Mouse (Mus musculus) forebrain, postnatal 0 days (tissue): ENCODE data around the gene Csnk1d. TPM values are rescaled to one million over a fixed set of nuclear protein-coding genes. Genes with fewer than 3 reads are reported as not detected.

Source experiments
- ATAC-seq: fragments of 200-750 bp; cut with Nextera tagmentation; 2 replicates; pipeline ENCODE4 v1.8.0; 2017; ENCODE audit warnings: mild to moderate bottlenecking, moderate library complexity
- DNase-seq: peaks from one replicate; pipeline ENCODE4 v3.0.0-alpha.2; 2015
- H3K27ac ChIP-seq: fragments of 300-500 bp; sonication (generic); 2 replicates; pipeline ENCODE4 v1.5.1; 2014; ENCODE audit warnings: low read depth, mild to moderate bottlenecking, antibody characterized with exemption, low read length, moderate library complexity, mixed read lengths
- H3K27me3 ChIP-seq: fragments of 300-500 bp; sonication (generic); 2 replicates; pipeline ENCODE4 v1.6.1; 2014; ENCODE audit warnings: mild to moderate bottlenecking, low read length, mixed read lengths; ENCODE audit not compliant: insufficient read depth
- H3K36me3 ChIP-seq: fragments of 300-500 bp; sonication (generic); 2 replicates; pipeline ENCODE4 v1.6.1; 2014; ENCODE audit warnings: mild to moderate bottlenecking, moderate library complexity; ENCODE audit not compliant: insufficient read depth
- H3K4me1 ChIP-seq: fragments of 300-500 bp; sonication (generic); 2 replicates; pipeline ENCODE4 v1.6.1; 2014; ENCODE audit warnings: antibody characterized with exemption; ENCODE audit not compliant: insufficient read depth
- H3K4me2 ChIP-seq: fragments of 300-500 bp; sonication (generic); 2 replicates; pipeline ENCODE4 v1.6.1; 2014; ENCODE audit warnings: low read depth, mild to moderate bottlenecking, moderate library complexity
- H3K4me3 ChIP-seq: fragments of 300-500 bp; sonication (generic); 2 replicates; pipeline ENCODE4 v1.5.1; 2014; ENCODE audit warnings: low read depth, low read length, mixed read lengths
- H3K9ac ChIP-seq: fragments of 300-500 bp; sonication (generic); 2 replicates; pipeline ENCODE4 v1.6.1; 2014; ENCODE audit warnings: mild to moderate bottlenecking
- H3K9me3 ChIP-seq: fragments of 300-500 bp; sonication (generic); 2 replicates; pipeline ENCODE4 v1.6.1; 2016; ENCODE audit warnings: low read length
- CTCF ChIP-seq: sonication (generic); IDR thresholded peaks from 2 replicates; pipeline ENCODE4 v1.5.1; 2016; ENCODE audit warnings: antibody characterized with exemption, control low read depth, low read depth
- WGBS: fragments of 180-500 bp; shearing (Covaris S2); extraction: QIAGEN DNeasy Blood & Tissue Kit; methylation state at CpG from one replicate; pipeline ENCODE4 v1.1.7; 2014; 5-methylcytosine and 5-hydroxymethylcytosine counted together
- polyA plus RNA-seq: library from polyadenylated mRNA; unstranded; fragments of >200 nt; fragmentation: Nextera tagmentation; extraction: Ambion mirVana; gene quantifications from 2 replicates; pipeline ENCODE4 v1.2.1, GENCODE M21; 2015
- total RNA-seq: library from RNA; depleted of rRNA; stranded (reverse); fragments of >200 nt; gene quantifications from 2 replicates; pipeline ENCODE4 v1.2.3, GENCODE M21; 2014; rRNA removed

Gene Csnk1d
- total and polyA plus RNA-seq, 2 experiments from 2014 or later: 107 to 108 TPM

DNA sequence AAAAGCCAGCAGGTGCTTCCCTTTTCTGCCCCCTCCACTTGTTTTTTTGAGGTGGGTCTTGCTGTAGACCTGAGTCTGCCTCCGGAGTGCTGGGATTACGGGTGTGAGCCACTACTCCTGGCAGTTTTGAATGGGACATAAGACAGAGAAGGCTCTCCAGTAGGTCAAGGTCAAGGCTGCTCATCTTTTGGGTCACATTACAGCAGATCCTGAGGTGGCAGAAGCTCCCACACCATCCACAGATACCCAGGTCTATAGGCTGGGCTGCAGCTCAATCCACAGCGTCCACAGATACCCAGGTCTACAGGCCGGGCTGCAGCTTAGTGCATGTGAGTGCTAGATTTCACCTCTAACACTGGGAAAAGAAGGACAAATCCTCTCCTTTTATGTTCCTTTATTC is 77.3 kb downstream of the Csnk1d start:
- 95% methylated on average over 4 of the region's 4 CpGs for WGBS
- H3K4me2 ChIP-seq: no peak overlapping the region
- ATAC-seq (no peak), DNase-seq (no peak)
- TF ChIP-seq CTCF: no peak
- H3K27ac ChIP-seq: no peak overlapping the region
- no peak overlapping the region for H3K9ac ChIP-seq
- H3K9me3 ChIP-seq: no peaks in the 10 kb centered on the region
- peaks cover 13% of the 10 kb centered on the region for H3K36me3 ChIP-seq
- no peak overlapping the region for H3K4me3 ChIP-seq
- H3K27me3 ChIP-seq: no peaks in the 10 kb centered on the region
- H3K4me1 ChIP-seq: no peaks in the 10 kb centered on the region

Other genes starting within 250 kb of the Csnk1d start
- gene Hmga1b, start 228.5 kb downstream of the Csnk1d start, total RNA-seq: 0.95 and 1.8 TPM in 2 replicates
- gene Hmga1b, start 228.5 kb downstream of the Csnk1d start, polyA plus RNA-seq: 1.6 and 1.7 TPM in 2 replicates
- 61.9 and 82.8 TPM in 2 replicates for gene Rfng, start 207.1 kb downstream of the Csnk1d start, total RNA-seq
- gene Rfng, start 207.1 kb downstream of the Csnk1d start, polyA plus RNA-seq: 114 and 125 TPM in 2 replicates
- 228 and 240 TPM in 2 replicates for gene Gps1, start 207.1 kb downstream of the Csnk1d start, total RNA-seq
- gene Gps1, start 207.1 kb downstream of the Csnk1d start, polyA plus RNA-seq: 240 and 244 TPM in 2 replicates
- gene Dus1l, start 194.9 kb downstream of the Csnk1d start, total RNA-seq: 43.0 and 52.0 TPM in 2 replicates
- 36.1 and 38.6 TPM in 2 replicates for gene Dus1l, start 194.9 kb downstream of the Csnk1d start, polyA plus RNA-seq
- gene Fasn, start 166.8 kb downstream of the Csnk1d start, total RNA-seq: 328 and 364 TPM in 2 replicates
- gene Fasn, start 166.8 kb downstream of the Csnk1d start, polyA plus RNA-seq: 72.5 and 75.6 TPM in 2 replicates
- gene Ccdc57, start 58.5 kb downstream of the Csnk1d start, total RNA-seq: 8.8 and 11.6 TPM in 2 replicates
- gene Ccdc57, start 58.5 kb downstream of the Csnk1d start, polyA plus RNA-seq: 4.9 and 6.9 TPM in 2 replicates
- gene Slc16a3, start 42.9 kb downstream of the Csnk1d start, total RNA-seq: 7.2 and 9.0 TPM in 2 replicates
- gene Slc16a3, start 42.9 kb downstream of the Csnk1d start, polyA plus RNA-seq: 2.6 and 3.6 TPM in 2 replicates
- not detected in 2 replicates for gene Cd7, start 48.1 kb upstream of the Csnk1d start, total RNA-seq
- not detected in 2 replicates for gene Cd7, start 48.1 kb upstream of the Csnk1d start, polyA plus RNA-seq
- not detected in 2 replicates for gene Sectm1b, start 72.2 kb upstream of the Csnk1d start, total RNA-seq
- gene Sectm1b, start 72.2 kb upstream of the Csnk1d start, polyA plus RNA-seq: not detected in 2 replicates
- gene Sectm1a, start 89.9 kb upstream of the Csnk1d start, total RNA-seq: not detected in 2 replicates
- not detected in 2 replicates for gene Sectm1a, start 89.9 kb upstream of the Csnk1d start, polyA plus RNA-seq
- not detected in 2 replicates for gene Tex19.2, start 127.3 kb upstream of the Csnk1d start, total RNA-seq
- not detected in 2 replicates for gene Tex19.2, start 127.3 kb upstream of the Csnk1d start, polyA plus RNA-seq
- gene Tex19.1, start 154.8 kb upstream of the Csnk1d start, total RNA-seq: not detected in 2 replicates
- gene Tex19.1, start 154.8 kb upstream of the Csnk1d start, polyA plus RNA-seq: not detected in 2 replicates
- 0.33 and 1.1 TPM in 2 replicates for gene Uts2r, start 168.9 kb upstream of the Csnk1d start, total RNA-seq
- gene Uts2r, start 168.9 kb upstream of the Csnk1d start, polyA plus RNA-seq: 0.43 and 0.77 TPM in 2 replicates
- gene Hexdc, start 213.1 kb upstream of the Csnk1d start, total RNA-seq: 64.9 and 77.0 TPM in 2 replicates
- 19.8 and 24.1 TPM in 2 replicates for gene Hexdc, start 213.1 kb upstream of the Csnk1d start, polyA plus RNA-seq
- 7.1 and 9.0 TPM in 2 replicates for gene Ogfod3, start 213.4 kb upstream of the Csnk1d start, total RNA-seq
- gene Ogfod3, start 213.4 kb upstream of the Csnk1d start, polyA plus RNA-seq: 16.8 and 21.4 TPM in 2 replicates
- gene Cybc1, start 238.0 kb upstream of the Csnk1d start, total RNA-seq: 28.0 and 29.1 TPM in 2 replicates
- 19.7 TPM in 2 replicates for gene Cybc1, start 238.0 kb upstream of the Csnk1d start, polyA plus RNA-seq
- 73.1 and 135 TPM in 2 replicates for gene Narf, start 245.9 kb upstream of the Csnk1d start, total RNA-seq
- 39.0 and 42.9 TPM in 2 replicates for gene Narf, start 245.9 kb upstream of the Csnk1d start, polyA plus RNA-seq